Mouse (Mus musculus): ENCODE results near the gene Gm13103.
"Not testable (repeated sequence)": the region's sequence is repeated elsewhere in the genome, so short reads cannot be mapped to it uniquely, and the experiment has no call there.

Gm13103 gene

GRCm38 (mm10) chr4:143846197-143846596, at the start of gene Gm13103:
Gene Gm13103 (plus strand): TSS chr4:143846497.
- DNase-seq (ENCODE audit: low spot score), result not testable (repeated sequence)

GRCm38 (mm10) chr4:143815993-143816392, 30.3 kb upstream of the Gm13103 start, which contains the start of gene Gm13084:
Gene Gm13084 (minus strand): TSS chr4:143816093.
- no peak for DNase-seq (ENCODE audit: low spot score)

GRCm38 (mm10) chr4:143882371-143882770, 36.1 kb downstream of the Gm13103 start:
- DNase-seq (ENCODE audit: low spot score), result not testable (repeated sequence)

- not testable (repeated sequence) for DNase-seq (ENCODE audit: low spot score)
Observed at GRCm38 (mm10) chr4:143894406-143894805, 48.1 kb downstream of the Gm13103 start.

- DNase-seq (ENCODE audit: low spot score), result not testable (repeated sequence)
Observed at GRCm38 (mm10) chr4:143900280-143900679, 54.0 kb downstream of the Gm13103 start, which contains the start of gene Pramef6. Gene Pramef6 (minus strand): TSS chr4:143900380.

Measured in retina, embryonic 14.5 days (tissue).